Mouse (Mus musculus) kidney, postnatal 0 days (tissue): ENCODE measurements around the gene Lbp. TPM values are rescaled to one million over a fixed set of nuclear protein-coding genes. Genes with fewer than 3 reads are reported as not detected.

Experiments
- ATAC-seq: fragments of 200-750 bp; cut with Nextera tagmentation; replicated peaks from 2 replicates; pipeline ENCODE4 v1.8.0; 2017; ENCODE audit warnings: low read depth, moderate number of reproducible peaks, moderate TSS enrichment, moderate library complexity; ENCODE audit not compliant: low FRiP score
- DNase-seq: peaks from one replicate; pipeline ENCODE4 v3.0.0-alpha.2; 2016; ENCODE audit warnings: low spot score
- H3K27ac ChIP-seq: fragments of 300-500 bp; sonication (generic); 2 replicates; pipeline ENCODE4 v1.5.1; 2014; ENCODE audit warnings: mild to moderate bottlenecking
- H3K27me3 ChIP-seq: fragments of 300-500 bp; sonication (generic); 2 replicates; pipeline ENCODE4 v1.6.1; 2014; ENCODE audit warnings: low read length, mixed read lengths; ENCODE audit not compliant: insufficient read depth
- H3K36me3 ChIP-seq: fragments of 300-500 bp; sonication (generic); 2 replicates; pipeline ENCODE4 v1.6.1; 2014; ENCODE audit warnings: low read length, mixed read lengths; ENCODE audit not compliant: insufficient read depth
- H3K4me1 ChIP-seq: fragments of 300-500 bp; sonication (generic); replicated peaks from 2 replicates; pipeline ENCODE4 v1.6.1; 2014; ENCODE audit warnings: antibody characterized with exemption, low read length, mixed read lengths; ENCODE audit not compliant: insufficient read depth
- H3K4me2 ChIP-seq: fragments of 300-500 bp; sonication (generic); 2 replicates; pipeline ENCODE4 v1.6.1; 2014; ENCODE audit warnings: mild to moderate bottlenecking, low read length, moderate library complexity, mixed read lengths
- H3K4me3 ChIP-seq: fragments of 300-500 bp; sonication (generic); replicated peaks from 2 replicates; pipeline ENCODE4 v1.5.1; 2014; ENCODE audit warnings: low read depth, low read length
- H3K9ac ChIP-seq: fragments of 300-500 bp; sonication (generic); 2 replicates; pipeline ENCODE4 v1.6.1; 2014; ENCODE audit warnings: low read depth, low read length
- H3K9me3 ChIP-seq: fragments of 300-500 bp; sonication (generic); replicated peaks from 2 replicates; pipeline ENCODE4 v1.6.1; 2016; ENCODE audit warnings: low read length, inconsistent platforms, mixed read lengths
- CTCF ChIP-seq: IDR thresholded peaks from 2 replicates; pipeline ENCODE4 v1.5.1; 2016; ENCODE audit warnings: antibody characterized with exemption, low read depth, mild to moderate bottlenecking, moderate library complexity
- WGBS: fragments of 180-500 bp; shearing (Covaris S2); extraction: QIAGEN DNeasy Blood & Tissue Kit; methylation state at CpG from one replicate; pipeline ENCODE4 v1.1.7; 2014; 5-methylcytosine and 5-hydroxymethylcytosine counted together
- polyA plus RNA-seq: library from polyadenylated mRNA; unstranded; fragments of >200 nt; fragmentation: Nextera tagmentation; extraction: Ambion mirVana; gene quantifications from 2 replicates; pipeline ENCODE4 v1.2.1, GENCODE M21; 2015

Gene Lbp
- 32.1 and 34.6 TPM in 2 replicates for polyA plus RNA-seq

DNA sequence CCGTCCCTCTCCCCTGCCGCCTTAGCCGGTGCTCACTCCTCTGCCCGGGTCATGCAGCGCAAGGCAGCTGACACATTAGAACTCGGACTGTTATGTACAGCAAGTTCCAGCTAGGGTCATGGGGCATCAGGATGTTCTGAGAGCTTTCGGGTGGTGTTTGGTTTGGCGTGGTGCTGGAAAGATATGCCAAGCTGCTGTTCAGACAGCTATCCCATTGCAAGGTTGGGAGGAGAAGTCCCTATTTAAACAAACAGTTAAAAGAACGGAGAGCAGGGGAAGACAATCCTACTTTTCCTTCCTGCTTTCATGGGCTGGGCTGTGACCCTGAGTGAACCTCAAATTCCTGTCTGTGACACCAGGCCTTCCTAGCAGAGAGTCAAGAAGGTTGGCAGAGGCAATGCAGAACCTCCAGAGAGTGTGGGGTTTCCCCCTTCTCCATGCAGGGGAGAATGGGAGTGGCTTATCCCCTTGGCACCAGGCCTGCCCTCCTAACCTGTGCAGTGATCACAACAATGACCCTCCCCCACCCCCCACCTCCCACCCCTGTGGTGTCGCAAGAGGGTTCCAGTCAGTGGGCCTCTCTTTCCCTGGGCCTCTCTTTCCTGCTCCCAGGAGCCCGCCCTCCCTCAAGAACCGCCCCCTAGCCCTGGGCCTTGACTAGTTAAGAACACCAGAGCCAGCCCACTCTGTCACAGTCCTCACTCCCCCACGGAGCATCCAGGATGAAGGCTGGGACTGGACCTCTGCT is at the start of gene Lbp:
Lbp (plus strand) TSS at position 546 of the 748 bp plus-strand sequence.
- Histone ChIP-seq H3K9ac (peak within 1 kb of the TSS; percentile 39; the same call in 1 of the 2 replicates), H3K36me3 (no peaks in the 10 kb centered on the region), H3K4me2 (peak within 1 kb of the TSS; percentile 44; the same call in 1 of the 2 replicates), H3K4me1 (peaks cover 6% of the 10 kb centered on the region), H3K4me3 (peak within 1 kb of the TSS; percentile 18; the same call in 1 of the 2 replicates), H3K27me3 (no peaks in the 10 kb centered on the region), H3K27ac (peak within 1 kb of the TSS; percentile 76), H3K9me3 (no peaks in the 10 kb centered on the region)
- peak; percentile 95 for ATAC-seq
- TF ChIP-seq CTCF, result no peak
- DNase-seq, result peak; percentile 92
- WGBS, result 15% methylated on average over 13 of the region's 13 CpGs

DNA sequence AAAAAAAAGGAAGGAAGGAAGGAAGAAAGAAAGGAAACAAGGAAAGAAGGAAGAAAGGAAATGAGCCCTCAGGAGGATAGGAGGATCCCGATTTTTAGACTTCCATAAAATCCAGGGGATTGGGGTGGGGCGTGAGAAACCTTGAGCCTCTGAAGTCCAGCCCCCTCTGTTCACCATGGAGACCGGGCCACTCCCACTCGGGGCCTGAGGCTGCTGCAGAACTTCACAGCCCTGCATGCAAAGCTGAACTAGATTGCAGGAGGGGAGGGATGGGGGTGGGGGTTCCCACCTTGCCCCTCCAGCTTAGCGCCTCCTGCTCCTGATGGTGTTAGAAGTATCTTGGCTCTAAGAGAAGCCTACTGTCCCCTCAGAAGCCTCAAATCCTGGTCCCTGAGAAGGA is 49.4 kb upstream of the Lbp start:
- H3K4me3 ChIP-seq, result no peak overlapping the region
- H3K36me3 ChIP-seq, result no peaks in the 10 kb centered on the region
- H3K9me3 ChIP-seq, result no peaks in the 10 kb centered on the region
- no peak overlapping the region for H3K27ac ChIP-seq
- H3K27me3 ChIP-seq, result no peaks in the 10 kb centered on the region
- peak; percentile 52 for DNase-seq
- H3K4me2 ChIP-seq, result no peak overlapping the region
- no peak for ATAC-seq
- 0 out of 2 replicates have a peak overlapping the region, but pooled peaks have one; percentile 2 for H3K9ac ChIP-seq
- WGBS, result 7% methylated on average over 5 of the region's 5 CpGs
- peaks cover 6% of the 10 kb centered on the region; the same call in 1 of the 2 replicates for H3K4me1 ChIP-seq
- no peak for TF ChIP-seq CTCF

DNA sequence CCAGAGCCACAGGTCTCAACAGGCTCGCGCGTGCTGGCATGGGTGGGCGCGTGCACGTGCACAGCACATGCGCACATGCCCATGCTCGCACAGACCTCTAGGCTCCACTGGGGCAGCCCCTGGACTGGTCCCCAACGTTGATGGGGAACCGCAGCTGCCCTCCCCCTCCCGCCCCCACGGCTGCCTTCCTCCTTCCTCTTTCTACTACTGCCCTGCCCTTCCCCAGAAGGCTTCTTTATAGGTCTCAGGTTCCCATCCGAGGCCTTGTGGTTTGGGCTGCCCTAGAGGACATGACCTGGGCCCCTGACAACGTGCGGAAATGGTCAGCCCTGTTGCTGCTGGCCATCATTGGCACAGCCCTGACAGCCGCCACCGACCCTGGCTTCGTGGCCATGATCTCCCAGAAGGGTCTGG is 48.3 kb upstream of the Lbp start, which contains the start of gene Bpi:
Bpi (plus strand) TSS at position 90 of the 414 bp plus-strand sequence.
- Histone ChIP-seq H3K4me3 (no peak within 1 kb of the TSS), H3K4me1 (peaks cover 6% of the 10 kb centered on the region; the same call in 1 of the 2 replicates), H3K9me3 (no peaks in the 10 kb centered on the region), H3K36me3 (no peaks in the 10 kb centered on the region), H3K4me2 (peak within 1 kb of the TSS; percentile 18; the same call in 1 of the 2 replicates), H3K27me3 (no peaks in the 10 kb centered on the region), H3K9ac (0 out of 2 replicates have a peak within 1 kb of the TSS, but pooled peaks have one; percentile 2), H3K27ac (no peak within 1 kb of the TSS)
- no peak for ATAC-seq
- 49% methylated on average over 18 of the region's 18 CpGs for WGBS
- no peak for DNase-seq
- no peak for TF ChIP-seq CTCF

DNA sequence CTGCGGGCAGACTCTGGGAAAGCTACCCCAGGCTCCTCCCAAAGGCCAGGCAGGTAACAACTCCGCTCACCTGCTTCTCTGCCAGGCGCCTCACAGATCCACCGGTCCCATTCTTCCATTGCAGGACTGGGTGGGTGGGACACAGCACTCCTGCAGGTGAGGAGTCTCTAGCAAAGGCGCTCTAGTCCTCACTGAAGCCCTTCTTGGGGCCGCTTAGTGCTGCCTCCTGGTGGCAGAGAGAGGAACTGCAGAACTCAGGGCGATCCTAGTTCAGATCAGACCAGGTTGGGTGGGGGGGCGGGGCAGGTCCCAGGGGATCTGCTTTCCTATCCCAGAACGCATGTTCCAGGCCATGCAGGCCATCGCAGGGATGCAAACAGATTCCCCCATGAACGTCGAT is 47.5 kb upstream of the Lbp start:
- Histone ChIP-seq H3K4me2 (peak overlapping the region; percentile 18; the same call in 1 of the 2 replicates), H3K27me3 (no peaks in the 10 kb centered on the region), H3K9ac (no peak overlapping the region), H3K36me3 (no peaks in the 10 kb centered on the region), H3K4me3 (no peak overlapping the region), H3K4me1 (peaks cover 6% of the 10 kb centered on the region; the same call in 1 of the 2 replicates), H3K27ac (no peak overlapping the region), H3K9me3 (no peaks in the 10 kb centered on the region)
- DNase-seq (peak; percentile 76), ATAC-seq (peak; percentile 55; the same call in 1 of the 2 replicates)
- peak; percentile 86 for TF ChIP-seq CTCF
- 21% methylated on average over 11 of the region's 12 CpGs for WGBS

DNA sequence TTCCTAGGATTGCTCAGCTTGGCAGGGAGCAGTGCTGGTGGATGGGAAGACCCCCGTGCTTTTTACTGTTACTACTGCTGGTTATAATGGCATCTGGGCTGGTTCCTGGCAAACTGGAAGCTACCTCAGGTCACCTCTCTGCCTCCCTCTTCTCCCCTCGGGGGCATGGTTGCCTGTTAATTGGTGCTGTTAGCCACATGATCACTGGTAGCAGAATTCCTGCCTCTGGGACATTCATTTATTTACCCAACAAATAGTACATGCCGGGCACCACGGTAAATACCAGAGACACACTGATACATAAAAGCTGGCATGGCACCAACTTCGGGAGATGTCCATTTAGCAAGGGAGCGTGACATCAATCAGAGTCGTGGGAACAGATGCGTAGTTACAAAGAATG is 46.8 kb upstream of the Lbp start:
- WGBS, result 71% methylated on average over 8 of the region's 8 CpGs
- DNase-seq (no peak), ATAC-seq (no peak)
- no peak for TF ChIP-seq CTCF
- Histone ChIP-seq H3K4me2 (no peak overlapping the region), H3K27ac (no peak overlapping the region), H3K9ac (no peak overlapping the region), H3K4me3 (no peak overlapping the region), H3K9me3 (no peaks in the 10 kb centered on the region), H3K36me3 (no peaks in the 10 kb centered on the region), H3K4me1 (peaks cover 6% of the 10 kb centered on the region; the same call in 1 of the 2 replicates), H3K27me3 (no peaks in the 10 kb centered on the region)

DNA sequence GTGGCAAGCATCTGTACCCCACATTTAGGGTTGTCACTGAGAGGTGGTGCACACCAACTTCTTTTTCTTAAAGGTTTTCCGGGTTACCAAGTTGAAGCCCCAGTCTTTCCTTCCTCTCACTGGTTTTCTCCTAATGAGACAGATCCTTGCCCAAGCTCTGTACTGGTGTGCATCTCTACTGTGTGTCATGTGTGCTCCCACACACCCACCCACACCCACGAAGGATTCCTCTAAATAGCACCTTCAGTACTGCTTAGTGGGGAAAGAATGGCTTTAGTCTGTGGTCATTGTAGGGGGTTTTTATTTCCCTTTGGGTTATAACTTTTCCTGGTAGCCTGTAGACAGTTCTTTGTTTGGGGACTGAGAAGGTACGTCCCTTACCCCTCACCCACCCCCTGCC is 41.4 kb upstream of the Lbp start:
- Histone ChIP-seq H3K27ac (no peak overlapping the region), H3K4me3 (no peak overlapping the region), H3K27me3 (no peaks in the 10 kb centered on the region), H3K36me3 (no peaks in the 10 kb centered on the region), H3K9ac (no peak overlapping the region), H3K4me2 (no peak overlapping the region), H3K9me3 (no peaks in the 10 kb centered on the region), H3K4me1 (no peaks in the 10 kb centered on the region)
- TF ChIP-seq CTCF, result no peak
- no peak for DNase-seq
- no peak for ATAC-seq
- WGBS, result 79% methylated on average over 3 of the region's 3 CpGs
